Mouse (Mus musculus): ENCODE data around the gene Ddr2. TPM values are rescaled to one million over a fixed set of nuclear protein-coding genes. Genes with fewer than 3 reads are reported as not detected.

The Ddr2 gene
- total and polyA plus RNA-seq, 2 experiments from 2014 or later = 7.2 to 11.2 TPM

GRCm38 (mm10) chr1:170058051-170058450 lies 52.5 kb downstream of the Ddr2 start:
- 83% methylated on average over 11 of the region's 11 CpGs for WGBS
- ATAC-seq (ENCODE audit: insufficient read depth, low read depth) = no peak

GRCm38 (mm10) chr1:170057607-170058006 lies 53.0 kb downstream of the Ddr2 start:
- H3K4me1 ChIP-seq (ENCODE audit: control insufficient read depth, insufficient read depth) = no peaks in the 10 kb centered on the region
- DNase-seq (ENCODE audit: low spot score) = no peak

More at GRCm38 (mm10) chr1:170058051-170058450, 52.5 kb downstream of the Ddr2 start:
- H3K9ac ChIP-seq (replicated peaks; ENCODE audit: low read depth, low read length) = no peak overlapping the region
- TF ChIP-seq CTCF (IDR thresholded peaks at IDR 0.05; ENCODE audit: low read depth) = no peak
- TF ChIP-seq EP300 (IDR thresholded peaks at IDR 0.05; ENCODE audit: low read depth) = no peak
- H3K4me3 ChIP-seq (ENCODE audit: low read depth, low read length) = no peak overlapping the region
- H3K27ac ChIP-seq (ENCODE audit: low read depth) = no peak overlapping the region
- H3K36me3 ChIP-seq (replicated peaks; ENCODE audit: control insufficient read depth, insufficient read depth, low read length) = no peaks in the 10 kb centered on the region
- no peak for DNase-seq (ENCODE audit: low spot score)
- H3K4me2 ChIP-seq (ENCODE audit: low read depth, low read length) = no peak overlapping the region
- no peaks in the 10 kb centered on the region for H3K9me3 ChIP-seq (replicated peaks; ENCODE audit: control insufficient read depth, low read length)
- H3K27me3 ChIP-seq (ENCODE audit: control insufficient read depth, insufficient read depth, low read length) = no peaks in the 10 kb centered on the region
- H3K4me1 ChIP-seq (ENCODE audit: control insufficient read depth, insufficient read depth) = no peaks in the 10 kb centered on the region

GRCm38 (mm10) chr1:170056921-170057320 lies 53.6 kb downstream of the Ddr2 start:
- DNase-seq (ENCODE audit: low spot score) (no peak), ATAC-seq (ENCODE audit: insufficient read depth, low read depth) (no peak)
- H3K36me3 ChIP-seq (replicated peaks; ENCODE audit: control insufficient read depth, insufficient read depth, low read length) = no peaks in the 10 kb centered on the region
- no peaks in the 10 kb centered on the region for H3K9me3 ChIP-seq (replicated peaks; ENCODE audit: control insufficient read depth, low read length)
- H3K4me2 ChIP-seq (ENCODE audit: low read depth, low read length) = no peak overlapping the region
- no peak overlapping the region for H3K9ac ChIP-seq (replicated peaks; ENCODE audit: low read depth, low read length)
- WGBS = 75% methylated on average over 3 of the region's 3 CpGs
- TF ChIP-seq EP300 (IDR thresholded peaks at IDR 0.05; ENCODE audit: low read depth) = no peak
- TF ChIP-seq CTCF (IDR thresholded peaks at IDR 0.05; ENCODE audit: low read depth) = no peak
- H3K4me3 ChIP-seq (ENCODE audit: low read depth, low read length) = no peak overlapping the region
- H3K27ac ChIP-seq (ENCODE audit: low read depth) = no peak overlapping the region
- H3K27me3 ChIP-seq (ENCODE audit: control insufficient read depth, insufficient read depth, low read length) = no peaks in the 10 kb centered on the region
- no peaks in the 10 kb centered on the region for H3K4me1 ChIP-seq (ENCODE audit: control insufficient read depth, insufficient read depth)

More at GRCm38 (mm10) chr1:170057607-170058006, 53.0 kb downstream of the Ddr2 start:
- H3K9ac ChIP-seq (replicated peaks; ENCODE audit: low read depth, low read length) = no peak overlapping the region
- H3K4me3 ChIP-seq (ENCODE audit: low read depth, low read length) = no peak overlapping the region
- H3K27me3 ChIP-seq (ENCODE audit: control insufficient read depth, insufficient read depth, low read length) = no peaks in the 10 kb centered on the region
- H3K4me2 ChIP-seq (ENCODE audit: low read depth, low read length) = no peak overlapping the region
- no peak overlapping the region for H3K27ac ChIP-seq (ENCODE audit: low read depth)
- no peaks in the 10 kb centered on the region for H3K36me3 ChIP-seq (replicated peaks; ENCODE audit: control insufficient read depth, insufficient read depth, low read length)
- no peaks in the 10 kb centered on the region for H3K9me3 ChIP-seq (replicated peaks; ENCODE audit: control insufficient read depth, low read length)
- no peak for ATAC-seq (ENCODE audit: insufficient read depth, low read depth)
- TF ChIP-seq EP300 (IDR thresholded peaks at IDR 0.05; ENCODE audit: low read depth) = no peak
- no peak for TF ChIP-seq CTCF (IDR thresholded peaks at IDR 0.05; ENCODE audit: low read depth)
- 82% methylated on average over 7 of the region's 7 CpGs for WGBS

- H3K36me3 ChIP-seq (replicated peaks; ENCODE audit: control insufficient read depth, insufficient read depth, low read length) = no peaks in the 10 kb centered on the region
- H3K9me3 ChIP-seq (replicated peaks; ENCODE audit: control insufficient read depth, low read length) = no peaks in the 10 kb centered on the region
- H3K27ac ChIP-seq (ENCODE audit: low read depth) = 0 out of 2 replicates have a peak overlapping the region, but pooled peaks have one; percentile 3
- no peak overlapping the region for H3K9ac ChIP-seq (replicated peaks; ENCODE audit: low read depth, low read length)
- 55% methylated on average over 6 of the region's 6 CpGs for WGBS
- no peak overlapping the region for H3K4me2 ChIP-seq (ENCODE audit: low read depth, low read length)
- no peak overlapping the region for H3K4me3 ChIP-seq (ENCODE audit: low read depth, low read length)
- H3K27me3 ChIP-seq (ENCODE audit: control insufficient read depth, insufficient read depth, low read length) = no peaks in the 10 kb centered on the region
- TF ChIP-seq EP300 (IDR thresholded peaks at IDR 0.05; ENCODE audit: low read depth) (no peak), CTCF (IDR thresholded peaks at IDR 0.05; ENCODE audit: low read depth) (no peak)
- ATAC-seq (ENCODE audit: insufficient read depth, low read depth) = 0 out of 2 replicates have a peak, but pooled peaks have one; percentile 44
- no peaks in the 10 kb centered on the region for H3K4me1 ChIP-seq (ENCODE audit: control insufficient read depth, insufficient read depth)
- DNase-seq (ENCODE audit: low spot score) = peak; percentile 30
These were observed 54.3 kb downstream of the Ddr2 start for GRCm38 (mm10) chr1:170056214-170056613.

GRCm38 (mm10) chr1:170052469-170053065 lies 58.0 kb downstream of the Ddr2 start:
- no peak overlapping the region for H3K27ac ChIP-seq (ENCODE audit: low read depth)
- no peak for TF ChIP-seq CTCF (IDR thresholded peaks at IDR 0.05; ENCODE audit: low read depth)
- TF ChIP-seq EP300 (IDR thresholded peaks at IDR 0.05; ENCODE audit: low read depth) = no peak
- no peak overlapping the region for H3K4me3 ChIP-seq (ENCODE audit: low read depth, low read length)
- 71% methylated on average over 1 of the region's 1 CpGs for WGBS
- DNase-seq (ENCODE audit: low spot score) = no peak
- H3K9ac ChIP-seq (replicated peaks; ENCODE audit: low read depth, low read length) = no peak overlapping the region
- no peak for ATAC-seq (ENCODE audit: insufficient read depth, low read depth)
- H3K9me3 ChIP-seq (replicated peaks; ENCODE audit: control insufficient read depth, low read length) = no peaks in the 10 kb centered on the region
- H3K4me1 ChIP-seq (ENCODE audit: control insufficient read depth, insufficient read depth) = no peaks in the 10 kb centered on the region
- H3K27me3 ChIP-seq (ENCODE audit: control insufficient read depth, insufficient read depth, low read length) = no peaks in the 10 kb centered on the region
- no peak overlapping the region for H3K4me2 ChIP-seq (ENCODE audit: low read depth, low read length)
- no peaks in the 10 kb centered on the region for H3K36me3 ChIP-seq (replicated peaks; ENCODE audit: control insufficient read depth, insufficient read depth, low read length)

Data from heart, postnatal 0 days (tissue).